Mouse (Mus musculus): ENCODE measurements around the gene Trim41.

DNA sequence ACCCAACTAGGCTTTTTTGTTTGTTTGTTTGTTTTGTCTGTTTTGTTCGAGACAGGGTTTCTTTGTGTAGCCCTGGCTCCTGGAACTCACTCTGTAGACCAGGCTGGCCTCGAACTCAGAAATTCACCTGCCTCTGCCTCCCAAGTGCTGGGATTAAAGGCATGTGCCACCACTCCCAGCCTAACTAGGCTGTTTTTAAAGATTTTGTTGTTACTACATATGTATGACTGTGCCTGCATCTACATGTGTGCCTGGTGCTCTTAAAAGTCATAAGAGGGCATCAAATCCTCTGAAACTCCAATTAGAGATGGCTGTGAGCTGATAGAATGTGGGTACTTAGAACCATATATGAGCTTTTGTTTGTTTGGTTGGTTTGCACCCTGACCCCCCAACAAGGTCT lies 14.1 kb upstream of the Trim41 start:
- TF ChIP-seq EP300 (optimal IDR thresholded peaks at IDR 0.05) (no peak), CTCF (IDR thresholded peaks at IDR 0.05; ENCODE audit: low read depth) (no peak)

Data from stomach, postnatal 0 days (tissue).